Mouse (Mus musculus) intestine, postnatal 0 days (tissue): ENCODE measurements around the gene Ccdc28b. TPM values are rescaled to one million over a fixed set of nuclear protein-coding genes. Genes with fewer than 3 reads are reported as not detected.

Experiments used
- ATAC-seq: fragments of 200-750 bp; cut with Nextera tagmentation; 2 replicates; pipeline ENCODE4 v1.8.0; 2017; ENCODE audit warnings: mild to moderate bottlenecking, moderate TSS enrichment, moderate library complexity
- H3K27ac ChIP-seq: fragments of 300-500 bp; sonication (generic); 2 replicates; pipeline ENCODE4 v1.5.1; 2014; ENCODE audit warnings: mild to moderate bottlenecking, low read depth, low read length, moderate library complexity
- H3K27me3 ChIP-seq: fragments of 300-500 bp; sonication (generic); replicated peaks from 2 replicates; pipeline ENCODE4 v1.6.1; 2014; ENCODE audit warnings: low read length, mixed read lengths; ENCODE audit not compliant: control insufficient read depth, insufficient read depth
- H3K36me3 ChIP-seq: fragments of 300-500 bp; sonication (generic); 2 replicates; pipeline ENCODE4 v1.6.1; 2014; ENCODE audit warnings: mild to moderate bottlenecking, moderate library complexity; ENCODE audit not compliant: control insufficient read depth, insufficient read depth
- H3K4me1 ChIP-seq: fragments of 300-500 bp; sonication (generic); replicated peaks from 2 replicates; pipeline ENCODE4 v1.6.1; 2014; ENCODE audit warnings: antibody characterized with exemption, low read length, mixed read lengths; ENCODE audit not compliant: control insufficient read depth, insufficient read depth
- H3K4me2 ChIP-seq: fragments of 300-500 bp; sonication (generic); replicated peaks from 2 replicates; pipeline ENCODE4 v1.6.1; 2014; ENCODE audit warnings: low read depth, mild to moderate bottlenecking, moderate library complexity
- H3K4me3 ChIP-seq: fragments of 300-500 bp; sonication (generic); 2 replicates; pipeline ENCODE4 v1.5.1; 2014; ENCODE audit warnings: low read depth, low read length
- H3K9ac ChIP-seq: fragments of 300-500 bp; sonication (generic); 2 replicates; pipeline ENCODE4 v1.6.1; 2014; ENCODE audit warnings: mild to moderate bottlenecking, low read depth, low read length
- H3K9me3 ChIP-seq: fragments of 300-500 bp; sonication (generic); 2 replicates; pipeline ENCODE4 v1.6.1; 2016; ENCODE audit warnings: mixed run types; ENCODE audit not compliant: control insufficient read depth
- CTCF ChIP-seq: sonication (generic); IDR thresholded peaks from 2 replicates; pipeline ENCODE4 v1.5.1; 2016; ENCODE audit warnings: low read depth, mild to moderate bottlenecking, control low read depth, antibody characterized with exemption, moderate library complexity
- WGBS: fragments of 180-500 bp; shearing (Covaris S2); extraction: QIAGEN DNeasy Blood & Tissue Kit; methylation state at CpG from one replicate; pipeline ENCODE4 v1.1.7; 2014; 5-methylcytosine and 5-hydroxymethylcytosine counted together
- polyA plus RNA-seq: library from polyadenylated mRNA; unstranded; fragments of >200 nt; fragmentation: Nextera tagmentation; extraction: Ambion mirVana; gene quantifications from 2 replicates; pipeline ENCODE4 v1.2.1, GENCODE M21; 2015

Ccdc28b gene
- polyA plus RNA-seq, 1 experiment from 2014 or later, result 32.0 TPM

DNA sequence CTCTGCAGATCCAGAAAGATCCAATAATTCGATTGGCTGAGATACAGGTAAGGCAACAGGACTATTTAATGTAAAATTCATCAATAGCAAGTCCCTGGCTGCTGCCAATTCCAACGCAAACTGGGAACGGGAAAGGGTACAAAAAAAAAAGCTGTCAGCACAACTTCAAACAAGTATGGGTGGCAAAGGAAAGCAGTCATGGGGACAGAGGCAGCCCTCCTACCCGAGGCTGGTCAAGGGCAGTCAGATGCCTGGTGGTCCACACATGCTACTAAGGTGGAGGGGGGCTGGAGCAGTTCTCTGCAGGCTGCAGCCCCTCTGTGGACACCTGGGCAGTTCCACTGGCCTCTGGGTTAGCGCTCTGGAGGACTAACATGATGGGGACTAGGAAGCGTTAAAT lies 2.3 kb upstream of the Ccdc28b start:
- Histone ChIP-seq H3K4me2 (no peak overlapping the region), H3K27me3 (no peaks in the 10 kb centered on the region), H3K36me3 (peaks cover 44% of the 10 kb centered on the region), H3K9me3 (no peaks in the 10 kb centered on the region), H3K4me3 (no peak overlapping the region), H3K4me1 (peaks cover 12% of the 10 kb centered on the region; the same call in 1 of the 2 replicates), H3K9ac (no peak overlapping the region), H3K27ac (no peak overlapping the region)
- TF ChIP-seq CTCF, result no peak
- WGBS, result 74% methylated on average over 6 of the region's 6 CpGs
- no peak for ATAC-seq

DNA sequence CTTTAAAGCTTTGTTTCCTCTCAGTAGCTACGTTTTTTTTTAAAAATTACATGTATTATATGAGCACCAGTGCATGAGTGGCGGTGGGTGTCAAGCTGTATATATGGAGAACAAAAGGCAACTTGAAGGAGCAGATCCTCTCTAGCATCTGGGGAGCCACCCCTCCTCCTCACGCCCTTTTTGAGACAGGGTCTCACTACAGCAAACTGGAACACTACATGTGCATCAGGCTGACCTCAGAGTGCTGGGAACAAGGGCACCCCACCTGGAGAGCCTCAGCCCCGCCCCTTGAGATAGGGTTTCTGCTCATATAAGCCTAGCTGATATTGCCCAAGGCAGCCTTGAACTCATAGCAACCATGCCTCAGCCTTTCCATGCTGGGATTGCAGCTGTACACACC lies 1.7 kb upstream of the Ccdc28b start:
- Histone ChIP-seq H3K27me3 (no peaks in the 10 kb centered on the region), H3K4me1 (peaks cover 12% of the 10 kb centered on the region; the same call in 1 of the 2 replicates), H3K4me2 (peak overlapping the region; percentile 86; the same call in 1 of the 2 replicates), H3K9me3 (no peaks in the 10 kb centered on the region), H3K4me3 (no peak overlapping the region), H3K36me3 (peaks cover 40% of the 10 kb centered on the region), H3K9ac (no peak overlapping the region), H3K27ac (no peak overlapping the region)
- no peak for TF ChIP-seq CTCF
- no peak for ATAC-seq
- 47% methylated on average over 4 of the region's 4 CpGs for WGBS

DNA sequence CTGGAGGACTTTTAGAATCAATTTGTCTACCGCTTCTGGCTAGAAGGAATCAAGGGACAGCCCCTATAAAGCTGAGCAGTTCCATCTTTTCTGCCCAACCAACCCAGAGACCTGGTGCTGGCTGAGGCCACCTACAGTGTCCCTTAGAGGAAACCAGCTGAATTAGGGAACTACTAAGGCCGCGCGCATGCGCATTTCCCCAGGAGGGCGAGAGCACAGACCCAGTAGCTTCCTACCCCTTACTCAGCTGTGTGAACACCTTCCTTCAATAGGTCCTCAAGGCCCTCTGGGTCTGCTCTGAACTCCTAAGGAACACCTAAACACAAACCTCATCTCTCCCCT lies 1.3 kb upstream of the Ccdc28b start:
- H3K27ac ChIP-seq, result peak overlapping the region; percentile 86
- H3K4me3 ChIP-seq, result peak overlapping the region; percentile 64
- peak overlapping the region; percentile 86 for H3K4me2 ChIP-seq
- 0 out of 2 replicates have a peak overlapping the region, but pooled peaks have one; percentile 17 for H3K9ac ChIP-seq
- ATAC-seq, result 0 out of 2 replicates have a peak, but pooled peaks have one; percentile 2
- H3K4me1 ChIP-seq, result peaks cover 12% of the 10 kb centered on the region; the same call in 1 of the 2 replicates
- WGBS, result 16% methylated on average over 6 of the region's 6 CpGs
- TF ChIP-seq CTCF, result no peak
- H3K27me3 ChIP-seq, result no peaks in the 10 kb centered on the region
- no peaks in the 10 kb centered on the region for H3K9me3 ChIP-seq
- peaks cover 35% of the 10 kb centered on the region for H3K36me3 ChIP-seq

DNA sequence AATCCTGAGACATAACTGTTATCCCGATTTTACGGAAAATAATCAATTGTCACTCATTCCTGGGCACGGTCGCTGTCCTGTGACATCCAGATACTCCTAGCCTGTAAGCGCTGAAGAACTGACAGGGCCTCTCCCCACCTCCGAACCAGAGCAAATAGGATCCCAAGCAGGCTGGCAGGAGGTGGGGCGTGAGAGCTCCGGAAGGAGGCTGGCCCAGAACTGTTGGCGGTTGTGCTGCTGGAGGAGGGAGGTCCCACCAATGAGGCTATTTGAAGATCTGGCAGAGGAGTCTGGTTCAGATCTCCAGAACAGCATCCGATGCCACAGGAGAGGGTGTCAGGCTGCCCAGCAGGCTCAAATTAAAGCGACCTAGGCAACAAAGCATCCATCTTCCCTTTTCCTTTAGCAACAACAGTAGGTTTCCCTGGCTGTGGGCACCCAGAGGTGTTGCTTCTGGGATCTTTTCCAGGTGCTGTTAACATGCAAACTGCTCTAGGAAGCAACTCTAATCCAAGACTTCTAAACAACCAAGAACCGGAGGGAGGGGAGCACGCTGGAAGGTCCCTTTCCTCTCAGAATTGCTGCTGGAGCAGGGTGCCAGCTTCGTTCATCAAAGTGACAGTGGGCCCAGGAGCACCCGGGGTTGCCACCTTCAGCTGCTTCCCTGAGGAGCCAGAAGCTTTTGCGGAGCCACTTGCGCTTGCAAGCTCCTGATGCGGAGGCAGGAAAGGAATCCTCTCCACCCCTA lies 708 bp upstream of the Ccdc28b start:
- WGBS, result 2% methylated on average over 18 of the region's 18 CpGs
- peak overlapping the region; percentile 86 for H3K27ac ChIP-seq
- peak overlapping the region; percentile 64 for H3K4me3 ChIP-seq
- H3K36me3 ChIP-seq, result peaks cover 29% of the 10 kb centered on the region
- ATAC-seq, result peak; percentile 86
- H3K4me1 ChIP-seq, result peaks cover 12% of the 10 kb centered on the region; the same call in 1 of the 2 replicates
- H3K27me3 ChIP-seq, result no peaks in the 10 kb centered on the region
- peak overlapping the region; percentile 86 for H3K4me2 ChIP-seq
- peak overlapping the region; percentile 67 for H3K9ac ChIP-seq
- no peaks in the 10 kb centered on the region for H3K9me3 ChIP-seq
- TF ChIP-seq CTCF, result no peak

- Histone ChIP-seq H3K4me2 (peak overlapping the region; percentile 86), H3K27ac (peak overlapping the region; percentile 86)
Measured at GRCm38 (mm10) chr4:129622803-129623535, 778 bp downstream of the Ccdc28b start.

DNA sequence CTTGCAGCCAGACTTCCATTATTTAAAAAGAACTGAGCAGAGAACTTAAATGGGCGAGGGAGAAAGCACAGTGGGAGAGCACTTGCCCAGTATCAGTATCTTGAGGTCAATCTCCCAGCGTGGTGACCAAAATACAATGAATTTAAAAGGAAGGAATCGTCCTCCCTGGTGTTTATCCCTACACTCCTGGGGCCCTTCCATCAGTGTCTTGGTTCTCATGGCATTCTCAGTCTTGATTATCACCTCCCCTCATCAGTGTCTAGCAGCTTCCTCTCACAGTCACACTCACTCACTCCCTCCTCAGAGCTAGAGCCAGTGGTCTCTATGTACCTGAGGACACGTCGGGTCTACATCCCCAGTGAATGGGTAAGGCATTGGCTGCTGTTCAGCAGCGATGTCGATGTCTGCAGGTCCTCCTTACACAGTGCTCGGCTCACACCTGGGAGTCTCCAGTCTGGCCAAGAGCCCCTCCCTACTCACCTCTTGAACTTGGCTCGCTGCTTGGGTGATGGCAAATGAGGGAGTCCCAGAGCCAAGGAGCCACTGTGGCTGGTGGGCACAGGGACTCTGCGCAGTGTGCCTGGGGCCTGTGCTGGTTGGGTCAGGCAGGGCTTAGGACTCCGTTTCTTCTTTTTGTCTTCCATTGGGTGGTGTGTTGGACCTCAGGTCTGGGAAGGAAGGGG lies 1.5 kb downstream of the Ccdc28b start:
- Histone ChIP-seq H3K36me3 (peaks cover 12% of the 10 kb centered on the region; the same call in 1 of the 2 replicates), H3K4me2 (peak overlapping the region; percentile 86), H3K27ac (no peak overlapping the region; the same call in 1 of the 2 replicates), H3K4me3 (no peak overlapping the region), H3K4me1 (peaks cover 18% of the 10 kb centered on the region), H3K9me3 (no peaks in the 10 kb centered on the region), H3K27me3 (no peaks in the 10 kb centered on the region), H3K9ac (no peak overlapping the region)
- ATAC-seq, result no peak
- no peak for TF ChIP-seq CTCF
- 80% methylated on average over 11 of the region's 11 CpGs for WGBS

More at GRCm38 (mm10) chr4:129622803-129623535, 778 bp downstream of the Ccdc28b start:
- Histone ChIP-seq H3K9ac (peak overlapping the region; percentile 67; the same call in 1 of the 2 replicates), H3K4me3 (peak overlapping the region; percentile 64), H3K4me1 (peaks cover 18% of the 10 kb centered on the region), H3K36me3 (peaks cover 15% of the 10 kb centered on the region), H3K9me3 (no peaks in the 10 kb centered on the region), H3K27me3 (no peaks in the 10 kb centered on the region)
- WGBS, result 24% methylated on average over 8 of the region's 8 CpGs
- ATAC-seq, result no peak
- no peak for TF ChIP-seq CTCF
